Mouse (Mus musculus): ENCODE results near the gene Def6.
"Not testable (repeated sequence)": the region's sequence is repeated elsewhere in the genome, so short reads cannot be mapped to it uniquely, and the experiment has no call there.

Def6 gene

GRCm38 (mm10) chr17:28212391-28212790 lies 4.8 kb downstream of the Def6 start:
- H3K27me3 ChIP-seq (ENCODE audit: insufficient read depth, low read length), result no peaks in the 10 kb centered on the region
- TF ChIP-seq NANOG (IDR thresholded peaks at IDR 0.05; ENCODE audit: borderline replicate concordance, low read length) (no peak), CTCF (conservative IDR thresholded peaks at IDR 0.05; ENCODE audit: low read length) (no peak), POU5F1 (IDR thresholded peaks at IDR 0.05; ENCODE audit: borderline replicate concordance, low read length) (no peak)
- H3K4me3 ChIP-seq (replicated peaks; ENCODE audit: low read length), result peak overlapping the region; percentile 21
- H3K9me3 ChIP-seq (ENCODE audit: low read length), result no peaks in the 10 kb centered on the region
- H3K4me1 ChIP-seq (replicated peaks; ENCODE audit: low read depth, low read length), result peaks cover 79% of the 10 kb centered on the region
- peaks cover 4% of the 10 kb centered on the region; the same call in 1 of the 2 replicates for H3K36me3 ChIP-seq (ENCODE audit: insufficient read depth, low read length)

- no peak for TF ChIP-seq NANOG (IDR thresholded peaks at IDR 0.05; ENCODE audit: borderline replicate concordance, low read length)
- no peak for TF ChIP-seq POU5F1 (IDR thresholded peaks at IDR 0.05; ENCODE audit: borderline replicate concordance, low read length)
- TF ChIP-seq CTCF (conservative IDR thresholded peaks at IDR 0.05; ENCODE audit: low read length), result peak; percentile 97
- Histone ChIP-seq H3K4me1 (replicated peaks; ENCODE audit: low read depth, low read length) (peaks cover 79% of the 10 kb centered on the region), H3K27me3 (ENCODE audit: insufficient read depth, low read length) (no peaks in the 10 kb centered on the region), H3K9me3 (ENCODE audit: low read length) (no peaks in the 10 kb centered on the region), H3K4me3 (replicated peaks; ENCODE audit: low read length) (peak overlapping the region; percentile 21; the same call in 1 of the 2 replicates), H3K36me3 (ENCODE audit: insufficient read depth, low read length) (peaks cover 4% of the 10 kb centered on the region; the same call in 1 of the 2 replicates)
Measured at GRCm38 (mm10) chr17:28213236-28213635, 5.7 kb downstream of the Def6 start.

- no peaks in the 10 kb centered on the region for H3K9me3 ChIP-seq (ENCODE audit: low read length)
- H3K27me3 ChIP-seq (ENCODE audit: insufficient read depth, low read length), result no peaks in the 10 kb centered on the region
- H3K4me1 ChIP-seq (replicated peaks; ENCODE audit: low read depth, low read length), result peaks cover 82% of the 10 kb centered on the region
- peaks cover 20% of the 10 kb centered on the region for H3K36me3 ChIP-seq (ENCODE audit: insufficient read depth, low read length)
- TF ChIP-seq POU5F1 (IDR thresholded peaks at IDR 0.05; ENCODE audit: borderline replicate concordance, low read length), result no peak
- no peak for TF ChIP-seq CTCF (conservative IDR thresholded peaks at IDR 0.05; ENCODE audit: low read length)
- no peak for TF ChIP-seq NANOG (IDR thresholded peaks at IDR 0.05; ENCODE audit: borderline replicate concordance, low read length)
- H3K4me3 ChIP-seq (replicated peaks; ENCODE audit: low read length), result peak overlapping the region; percentile 63; the same call in 1 of the 2 replicates
Measured at GRCm38 (mm10) chr17:28216791-28217190, 9.2 kb downstream of the Def6 start.

- TF ChIP-seq CTCF (conservative IDR thresholded peaks at IDR 0.05; ENCODE audit: low read length), result no peak
- peak; percentile 92 for TF ChIP-seq NANOG (IDR thresholded peaks at IDR 0.05; ENCODE audit: borderline replicate concordance, low read length)
- Histone ChIP-seq H3K9me3 (ENCODE audit: low read length) (no peaks in the 10 kb centered on the region), H3K36me3 (ENCODE audit: insufficient read depth, low read length) (peaks cover 25% of the 10 kb centered on the region), H3K4me1 (replicated peaks; ENCODE audit: low read depth, low read length) (peaks cover 80% of the 10 kb centered on the region), H3K4me3 (replicated peaks; ENCODE audit: low read length) (peak overlapping the region; percentile 63), H3K27me3 (ENCODE audit: insufficient read depth, low read length) (no peaks in the 10 kb centered on the region)
Measured at GRCm38 (mm10) chr17:28217721-28218649, 10.4 kb downstream of the Def6 start.

GRCm38 (mm10) chr17:28222463-28222862 lies 14.9 kb downstream of the Def6 start:
- peaks cover 80% of the 10 kb centered on the region for H3K4me1 ChIP-seq (replicated peaks; ENCODE audit: low read depth, low read length)
- H3K36me3 ChIP-seq (ENCODE audit: insufficient read depth, low read length), result peaks cover 37% of the 10 kb centered on the region
- H3K9me3 ChIP-seq (ENCODE audit: low read length); H3K27me3 ChIP-seq (ENCODE audit: insufficient read depth, low read length): not testable (repeated sequence)
- peak overlapping the region; percentile 55 for H3K4me3 ChIP-seq (replicated peaks; ENCODE audit: low read length)

- H3K36me3 ChIP-seq (ENCODE audit: insufficient read depth, low read length), result peaks cover 50% of the 10 kb centered on the region
- TF ChIP-seq NANOG (IDR thresholded peaks at IDR 0.05; ENCODE audit: borderline replicate concordance, low read length), result no peak
- no peak for TF ChIP-seq POU5F1 (IDR thresholded peaks at IDR 0.05; ENCODE audit: borderline replicate concordance, low read length)
- no peak for TF ChIP-seq CTCF (conservative IDR thresholded peaks at IDR 0.05; ENCODE audit: low read length)
Measured at GRCm38 (mm10) chr17:28223561-28224391, 16.2 kb downstream of the Def6 start.

GRCm38 (mm10) chr17:28224615-28225014 lies 17.0 kb downstream of the Def6 start:
- peaks cover 82% of the 10 kb centered on the region for H3K4me1 ChIP-seq (replicated peaks; ENCODE audit: low read depth, low read length)
- peaks cover 58% of the 10 kb centered on the region for H3K36me3 ChIP-seq (ENCODE audit: insufficient read depth, low read length)
- no peaks in the 10 kb centered on the region for H3K27me3 ChIP-seq (ENCODE audit: insufficient read depth, low read length)
- no peak overlapping the region for H3K4me3 ChIP-seq (replicated peaks; ENCODE audit: low read length)
- H3K9me3 ChIP-seq (ENCODE audit: low read length), result no peaks in the 10 kb centered on the region
- no peak for TF ChIP-seq NANOG (IDR thresholded peaks at IDR 0.05; ENCODE audit: borderline replicate concordance, low read length)
- no peak for TF ChIP-seq CTCF (conservative IDR thresholded peaks at IDR 0.05; ENCODE audit: low read length)
- no peak for TF ChIP-seq POU5F1 (IDR thresholded peaks at IDR 0.05; ENCODE audit: borderline replicate concordance, low read length)

More at GRCm38 (mm10) chr17:28223561-28224391, 16.2 kb downstream of the Def6 start:
- H3K9me3 ChIP-seq (ENCODE audit: low read length), result no peaks in the 10 kb centered on the region
- no peaks in the 10 kb centered on the region for H3K27me3 ChIP-seq (ENCODE audit: insufficient read depth, low read length)
- peaks cover 81% of the 10 kb centered on the region for H3K4me1 ChIP-seq (replicated peaks; ENCODE audit: low read depth, low read length)
- H3K4me3 ChIP-seq (replicated peaks; ENCODE audit: low read length), result peak overlapping the region; percentile 86

- peaks cover 50% of the 10 kb centered on the region for H3K36me3 ChIP-seq (ENCODE audit: insufficient read depth, low read length)
- no peaks in the 10 kb centered on the region for H3K27me3 ChIP-seq (ENCODE audit: insufficient read depth, low read length)
- TF ChIP-seq POU5F1 (IDR thresholded peaks at IDR 0.05; ENCODE audit: borderline replicate concordance, low read length) (no peak), NANOG (IDR thresholded peaks at IDR 0.05; ENCODE audit: borderline replicate concordance, low read length) (no peak), CTCF (conservative IDR thresholded peaks at IDR 0.05; ENCODE audit: low read length) (peak; percentile 68)
- H3K9me3 ChIP-seq (ENCODE audit: low read length), result no peaks in the 10 kb centered on the region
- H3K4me3 ChIP-seq (replicated peaks; ENCODE audit: low read length), result peak overlapping the region; percentile 69
- H3K4me1 ChIP-seq (replicated peaks; ENCODE audit: low read depth, low read length), result peaks cover 84% of the 10 kb centered on the region
Measured at GRCm38 (mm10) chr17:28226014-28226413, 18.4 kb downstream of the Def6 start.
